Mouse (Mus musculus) heart, adult 8-10 months (tissue): ENCODE results near the gene Fcgr2b. TPM values are rescaled to one million over a fixed set of nuclear protein-coding genes. Genes with fewer than 3 reads are reported as not detected.
"Not testable (repeated sequence)": the region's sequence is repeated elsewhere in the genome, so short reads cannot be mapped to it uniquely, and the experiment has no call there.

Experiments used
- DNase-seq: peaks from one replicate; pipeline ENCODE4 v3.0.0; 2022; ENCODE audit warnings: low spot score
- total RNA-seq, 4 experiments: library from RNA; stranded (reverse); gene quantifications; 2 replicates each; pipeline ENCODE4 v1.2.4; 2022

Gene Fcgr2b
- total RNA-seq, 4 experiments from 2014 or later, result 3.9 to 10.6 (median 5.7) TPM

DNA sequence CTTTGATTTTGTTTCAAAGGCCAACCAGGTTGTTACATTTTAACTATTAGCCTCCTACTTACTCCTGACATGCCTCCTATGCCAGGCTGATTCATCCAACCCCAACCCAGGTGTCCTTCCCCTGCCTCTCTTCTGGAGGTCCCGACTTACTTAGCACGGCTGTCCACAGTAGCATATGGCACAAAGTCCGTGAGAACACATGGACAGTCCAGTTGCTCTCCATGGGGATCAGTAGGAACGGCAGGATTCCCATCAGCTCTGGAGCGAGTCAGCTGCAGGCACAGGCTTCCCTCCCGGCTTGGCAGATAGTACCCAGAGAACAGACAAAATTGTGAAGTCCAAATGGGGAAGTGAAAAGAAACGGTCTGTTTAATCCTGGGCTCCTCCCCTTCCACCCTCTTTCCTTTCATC is 591 bp downstream of the Fcgr2b start:
- peak; percentile 26 for DNase-seq

DNA sequence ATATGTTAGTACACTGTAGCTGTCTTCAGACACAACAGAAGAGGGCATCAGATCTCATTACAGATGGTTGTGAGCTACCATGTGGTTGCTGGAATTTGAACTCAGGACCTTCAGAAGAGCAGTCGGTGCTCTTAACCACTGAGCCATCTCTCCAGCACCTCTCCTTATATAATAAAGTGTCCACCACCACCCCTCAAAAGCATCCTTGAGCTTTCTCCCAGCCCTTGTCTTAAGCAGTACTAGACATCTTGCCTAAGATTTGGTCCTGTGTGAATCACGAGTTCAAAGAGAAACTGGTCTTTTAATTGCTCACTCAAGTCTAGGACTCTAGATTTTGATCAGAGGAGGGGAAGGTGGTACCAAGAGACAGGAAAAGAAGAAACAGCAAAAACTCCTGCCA is 997 bp downstream of the Fcgr2b start:
- not testable (repeated sequence) for DNase-seq

DNA sequence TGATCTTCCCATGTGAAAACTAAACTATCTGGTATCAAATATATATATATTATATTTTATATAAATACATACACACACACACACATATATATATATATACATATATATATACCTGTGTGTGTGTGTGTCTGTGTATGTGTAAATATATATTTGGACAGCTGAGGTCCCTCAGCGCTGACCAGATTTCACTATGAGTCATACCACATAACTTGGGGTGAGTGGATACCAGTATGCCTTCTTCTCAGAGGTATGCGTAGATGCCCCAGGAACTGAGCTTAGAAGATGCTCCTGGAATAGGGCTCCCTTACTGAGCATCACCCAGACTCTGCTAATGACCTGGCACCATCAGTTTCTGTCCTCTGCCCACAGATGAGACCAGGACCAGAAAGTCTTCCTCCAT is 1.6 kb downstream of the Fcgr2b start:
- DNase-seq, result no peak

DNA sequence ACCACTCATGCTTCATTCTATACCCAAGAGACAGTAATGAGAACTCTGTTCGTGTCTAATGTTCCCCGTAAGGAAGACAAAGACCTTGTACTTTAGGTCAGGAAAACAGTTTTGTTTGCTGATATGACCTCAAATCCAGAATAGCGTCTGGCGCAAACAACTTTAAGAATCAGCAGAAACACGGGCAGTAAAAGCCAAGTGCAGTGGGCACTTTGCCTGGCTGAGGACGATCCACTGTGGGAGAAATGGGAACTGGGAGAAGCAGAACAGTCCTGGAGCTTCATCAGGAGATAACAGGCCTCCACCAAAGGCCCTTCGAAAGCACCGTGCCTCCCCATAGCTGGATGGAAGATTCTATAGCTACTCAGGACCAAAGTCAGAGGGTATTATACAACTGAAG is 2.2 kb downstream of the Fcgr2b start:
- no peak for DNase-seq

DNA sequence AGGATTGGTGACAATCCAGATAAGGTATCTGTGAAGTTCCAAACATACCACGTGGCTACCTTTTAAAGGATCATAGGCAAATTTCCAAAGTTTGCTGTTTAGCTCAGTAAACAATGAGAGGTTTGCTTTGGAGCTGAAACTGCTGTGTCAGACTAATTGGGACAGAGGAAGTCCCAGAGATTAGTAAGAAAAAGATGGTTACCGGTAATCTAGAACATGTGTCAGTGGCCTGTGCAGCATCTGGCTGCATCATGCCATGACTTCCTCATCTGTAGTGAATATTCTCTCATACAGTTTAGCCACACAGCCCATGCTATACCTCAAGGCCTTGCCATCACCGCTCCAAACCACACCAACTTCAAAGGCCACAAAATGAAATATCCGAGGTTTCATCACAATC is 3.4 kb downstream of the Fcgr2b start:
- DNase-seq, result no peak

DNA sequence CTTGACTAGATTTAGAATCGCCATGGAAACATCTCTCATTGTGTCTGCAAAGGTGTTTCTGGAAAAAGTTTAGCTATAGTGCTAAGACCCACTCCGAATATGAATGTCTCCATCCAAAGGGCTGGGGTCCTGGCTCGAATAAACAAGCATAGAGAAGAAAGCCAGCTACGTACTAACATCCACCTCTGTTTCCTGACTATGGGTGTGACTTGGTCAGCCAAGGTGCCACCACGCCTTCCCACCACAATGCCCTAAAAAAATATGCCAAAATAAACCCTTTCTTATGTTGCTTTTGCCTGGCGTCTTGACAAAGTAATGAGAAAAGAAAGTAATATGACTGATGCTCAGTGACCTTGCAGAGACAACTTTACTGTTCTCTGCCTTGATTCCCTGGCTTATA is 3.9 kb downstream of the Fcgr2b start:
- DNase-seq, result no peak

DNA sequence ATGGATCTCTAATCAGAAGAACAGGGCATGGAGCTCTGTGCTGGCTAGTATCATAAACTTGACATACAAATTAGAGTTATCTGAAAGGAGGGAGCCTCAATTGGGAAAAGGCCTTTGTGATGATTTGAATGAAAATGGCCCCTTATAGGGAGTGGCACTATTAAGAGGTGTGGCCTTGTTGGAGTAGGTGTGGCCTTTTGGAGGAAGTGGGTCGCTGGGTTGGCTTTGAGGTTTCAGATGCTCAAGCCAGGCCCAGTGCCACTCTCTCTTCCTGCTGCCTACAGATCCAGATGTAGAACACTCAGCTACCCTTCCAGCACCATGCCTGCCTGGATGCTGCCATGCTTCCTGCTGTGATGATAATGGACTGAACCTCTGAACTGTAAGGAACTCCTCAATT is 7.8 kb downstream of the Fcgr2b start:
- no peak for DNase-seq

DNA sequence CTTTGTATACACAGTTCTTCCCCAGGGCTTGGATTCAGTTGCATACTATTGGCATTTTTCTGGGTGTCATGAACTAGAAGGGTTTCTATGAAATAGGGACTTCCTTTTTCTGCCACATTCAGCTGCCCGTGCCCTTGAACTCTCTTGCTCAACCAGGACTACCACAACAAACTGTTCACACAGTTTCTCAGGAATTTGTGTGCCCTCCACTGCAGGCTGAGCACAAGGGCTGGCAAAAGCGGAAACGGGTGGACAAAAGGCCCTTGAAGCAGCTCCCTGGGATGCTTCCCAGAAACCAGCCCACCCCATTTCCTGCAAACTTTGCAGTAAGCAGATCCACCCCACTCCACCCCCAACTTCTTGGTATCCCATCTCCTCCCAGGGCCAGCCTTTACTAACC is 8.8 kb downstream of the Fcgr2b start:
- no peak for DNase-seq

DNA sequence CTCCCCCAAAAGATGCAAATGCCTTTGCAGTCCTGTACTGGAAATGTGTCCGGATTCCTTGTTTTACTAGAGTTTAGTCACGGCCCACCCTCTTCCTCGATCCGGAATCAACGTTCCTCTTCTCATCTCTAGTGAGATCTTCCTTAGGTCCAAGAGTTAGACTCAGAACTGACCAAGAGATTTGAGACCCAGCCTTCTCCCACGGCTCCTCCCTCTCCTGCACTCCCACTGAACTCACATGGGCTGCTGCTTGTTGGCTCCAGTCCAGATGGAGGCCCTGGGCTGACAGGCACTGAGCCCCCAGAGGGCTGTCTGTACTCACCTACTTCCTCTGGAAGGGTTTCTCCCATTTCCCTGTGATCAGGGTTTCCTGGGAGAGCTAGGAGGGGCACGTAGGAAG is 13.3 kb downstream of the Fcgr2b start:
- DNase-seq, result no peak

DNA sequence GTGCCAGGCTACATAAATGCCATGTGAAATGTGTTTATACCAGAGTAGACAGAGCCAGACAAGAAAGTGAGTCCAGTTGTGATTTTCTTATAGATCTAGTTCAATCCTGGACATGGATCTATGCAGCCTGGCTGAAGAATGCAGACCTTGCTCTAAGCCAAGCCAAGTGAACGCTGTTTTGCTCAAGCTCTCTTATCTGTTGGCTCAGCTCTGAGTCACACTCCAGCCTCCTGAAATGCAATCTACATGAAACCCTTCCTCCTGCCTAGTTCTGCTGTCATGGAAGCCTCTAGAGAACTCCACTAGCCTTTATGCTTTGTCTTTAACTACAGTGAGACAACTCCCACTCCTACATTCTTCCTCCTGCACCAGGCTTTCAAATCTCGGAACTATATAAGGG is 14.0 kb downstream of the Fcgr2b start:
- DNase-seq, result no peak

DNA sequence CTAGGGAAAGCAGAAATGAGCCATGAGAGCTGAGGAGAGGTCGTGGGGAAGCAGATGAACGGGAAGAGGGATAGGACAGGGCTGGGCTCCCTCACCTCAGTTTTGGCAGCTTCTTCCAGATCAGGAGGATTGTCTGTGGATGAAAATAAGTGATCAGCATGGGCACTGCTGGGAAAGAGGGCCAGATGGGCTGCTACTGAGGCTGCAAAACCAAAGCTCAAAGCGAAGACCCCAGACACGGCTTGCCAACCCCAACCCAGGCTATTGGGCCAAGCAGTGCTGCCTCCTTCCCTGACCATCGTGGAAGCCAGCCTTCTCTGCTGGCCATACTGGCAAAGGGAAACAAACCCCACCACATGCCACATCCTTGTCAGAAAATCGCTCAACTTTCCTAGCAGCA is 15.2 kb downstream of the Fcgr2b start:
- no peak for DNase-seq

DNA sequence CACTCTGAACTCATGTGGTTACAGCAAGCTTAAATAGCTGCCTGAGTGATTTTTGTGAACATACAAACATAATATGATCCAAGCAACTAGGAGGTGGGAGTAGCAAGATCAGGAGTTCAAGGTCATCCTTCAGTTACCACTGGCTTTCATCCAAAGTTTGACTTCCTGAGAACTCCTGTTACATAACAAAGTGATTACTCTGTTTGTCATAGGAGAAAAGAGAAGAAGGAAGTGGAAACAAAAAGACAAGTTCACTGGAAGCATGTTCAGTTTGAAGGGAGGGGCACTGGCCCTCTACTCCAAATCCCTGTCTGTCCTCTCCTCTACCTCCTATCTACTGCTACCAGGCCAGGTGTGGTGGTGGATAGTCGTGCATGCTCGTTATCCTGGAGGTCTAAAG is 16.6 kb downstream of the Fcgr2b start:
- no peak for DNase-seq

DNA sequence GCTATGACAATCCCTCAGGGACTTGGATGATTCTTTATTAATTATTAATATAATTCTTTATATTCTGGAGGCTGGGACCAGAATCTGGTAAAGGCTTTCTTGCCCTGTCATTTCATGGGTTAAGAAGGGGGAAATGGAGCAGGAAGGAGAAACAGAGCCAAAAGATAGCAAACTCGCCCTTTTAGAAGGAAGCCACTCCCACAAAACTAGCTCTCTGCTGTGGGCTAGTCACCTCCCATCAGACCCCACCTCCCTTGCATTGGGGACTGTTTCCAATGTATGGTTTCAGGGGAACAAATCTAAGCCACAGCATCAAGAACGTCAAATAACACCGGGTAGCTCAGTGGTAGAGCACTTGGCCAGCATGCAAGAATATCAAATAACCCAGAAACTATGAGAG is 18.1 kb downstream of the Fcgr2b start:
- DNase-seq, result no peak

DNA sequence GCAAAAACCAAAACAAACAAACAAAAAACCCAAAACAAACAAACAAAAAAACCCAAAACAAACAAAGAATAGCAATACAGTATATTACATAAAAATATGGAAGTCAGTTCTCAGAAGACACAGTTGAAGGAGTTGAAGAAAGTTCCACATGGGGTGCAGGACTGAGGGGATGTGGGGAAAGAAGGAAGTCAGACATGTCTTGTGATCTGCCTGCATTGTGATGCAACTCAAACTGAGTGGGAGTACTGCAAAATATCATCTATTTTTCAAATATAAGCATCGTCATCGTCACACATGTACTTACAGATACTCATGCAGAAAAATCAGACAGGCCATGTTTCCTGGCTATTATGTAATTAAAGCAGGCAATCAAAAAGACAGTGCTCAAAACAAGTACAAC is 23.2 kb downstream of the Fcgr2b start:
- DNase-seq, result no peak

DNA sequence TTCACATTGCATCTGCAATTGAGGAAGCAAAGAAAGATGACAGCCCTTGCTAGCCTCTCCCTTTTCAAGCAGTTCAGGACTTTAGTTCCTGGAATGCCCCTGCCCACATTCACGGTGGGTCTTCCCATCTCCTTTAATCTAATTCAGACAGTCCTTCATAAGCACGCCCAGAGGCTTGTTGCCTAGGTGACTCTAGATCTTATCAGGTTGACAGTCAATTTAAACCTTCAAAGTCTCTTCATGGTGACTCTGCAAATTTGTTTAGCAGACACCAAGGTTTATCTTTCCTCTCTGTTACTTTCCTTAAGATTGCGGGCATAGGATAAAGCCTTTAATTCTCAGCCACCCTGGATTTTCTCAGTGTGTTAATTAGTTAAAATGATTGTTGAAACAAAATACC is 25.6 kb downstream of the Fcgr2b start:
- no peak for DNase-seq

DNA sequence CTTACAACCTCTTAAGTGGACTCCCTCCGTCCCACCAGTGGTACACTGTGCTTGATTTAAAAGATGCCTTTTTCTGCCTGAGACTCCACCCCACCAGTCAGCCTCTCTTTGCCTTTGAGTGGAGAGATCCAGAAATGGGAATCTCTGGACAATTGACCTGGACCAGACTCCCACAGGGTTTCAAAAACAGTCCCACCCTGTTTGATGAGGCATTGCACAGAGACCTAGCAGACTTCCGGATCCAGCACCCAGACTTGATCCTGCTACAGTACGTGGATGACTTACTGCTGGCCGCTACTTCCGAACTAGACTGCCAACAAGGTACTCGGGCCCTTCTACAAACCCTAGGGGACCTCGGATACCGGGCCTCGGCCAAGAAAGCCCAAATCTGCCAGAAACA is 31.4 kb downstream of the Fcgr2b start:
- not testable (repeated sequence) for DNase-seq

DNA sequence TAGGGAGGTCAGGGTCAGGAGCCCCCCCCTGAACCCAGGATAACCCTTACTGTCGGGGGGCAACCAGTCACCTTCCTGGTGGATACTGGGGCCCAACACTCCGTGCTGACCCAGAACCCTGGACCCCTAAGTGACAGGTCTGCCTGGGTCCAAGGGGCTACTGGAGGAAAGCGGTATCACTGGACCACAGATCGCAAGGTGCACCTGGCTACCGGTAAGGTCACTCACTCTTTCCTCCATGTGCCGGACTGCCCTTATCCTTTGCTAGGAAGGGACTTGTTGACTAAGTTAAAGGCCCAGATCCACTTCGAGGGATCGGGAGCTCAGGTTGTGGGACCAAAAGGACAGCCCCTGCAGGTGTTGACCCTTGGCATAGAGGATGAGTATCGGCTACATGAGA is 32.2 kb downstream of the Fcgr2b start:
- not testable (repeated sequence) for DNase-seq

DNA sequence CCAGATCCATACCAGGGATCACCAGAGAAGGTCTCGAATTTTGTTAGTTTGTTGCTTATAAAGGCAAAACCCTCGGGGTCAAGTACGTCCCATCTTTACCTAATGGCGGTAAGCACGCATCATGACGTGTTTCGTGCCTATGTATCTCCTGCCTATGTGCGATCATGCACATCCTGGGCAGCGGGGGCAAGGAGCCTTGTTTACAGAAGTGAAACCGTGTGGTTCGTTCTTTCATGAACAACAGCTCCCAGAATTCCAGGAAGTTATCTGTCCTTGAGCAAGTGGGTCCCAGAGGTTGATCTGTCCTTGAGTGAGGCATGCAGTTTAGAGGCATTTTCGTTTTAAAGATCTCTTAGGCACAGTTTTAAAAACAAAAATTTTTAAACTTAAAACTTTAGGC is 37.1 kb downstream of the Fcgr2b start:
- DNase-seq, result peak; percentile 16

DNA sequence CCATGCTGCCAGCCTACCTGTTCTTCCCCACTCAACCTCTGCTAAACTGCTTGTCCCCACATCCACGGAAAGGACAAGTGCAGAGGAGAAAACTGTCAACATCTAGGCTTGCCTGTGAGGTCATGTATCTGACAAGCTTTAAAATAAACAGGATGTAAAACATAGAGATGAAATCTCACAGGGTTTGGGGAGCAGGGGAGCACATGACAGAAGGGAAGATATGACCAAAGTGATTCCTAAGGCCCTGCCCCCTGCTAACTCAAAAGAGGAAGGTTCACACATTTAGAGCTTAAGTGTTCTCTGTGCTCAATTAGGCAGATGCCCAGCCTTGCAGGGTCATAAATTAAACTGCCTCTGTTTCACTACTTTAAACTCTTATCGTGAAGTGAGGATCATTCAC is 42.0 kb downstream of the Fcgr2b start:
- no peak for DNase-seq

DNA sequence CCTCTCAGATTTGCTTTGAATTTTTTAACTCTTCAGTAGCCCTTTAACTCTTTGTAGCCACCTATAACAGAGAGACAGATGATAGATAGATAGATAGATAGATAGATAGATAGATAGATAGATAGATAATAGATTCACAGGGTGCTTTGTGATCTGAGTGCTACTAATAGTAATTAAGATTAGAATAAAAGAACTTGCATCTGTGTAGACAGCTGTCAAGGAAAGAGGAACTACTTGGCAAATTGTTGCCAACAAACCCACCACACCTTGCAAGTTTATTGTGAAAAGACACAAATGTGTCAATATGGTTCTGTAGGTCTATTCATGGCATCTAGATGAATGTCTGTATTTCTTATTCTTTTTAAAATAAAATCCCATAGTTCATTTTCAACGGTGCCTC is 42.4 kb downstream of the Fcgr2b start:
- no peak for DNase-seq

DNA sequence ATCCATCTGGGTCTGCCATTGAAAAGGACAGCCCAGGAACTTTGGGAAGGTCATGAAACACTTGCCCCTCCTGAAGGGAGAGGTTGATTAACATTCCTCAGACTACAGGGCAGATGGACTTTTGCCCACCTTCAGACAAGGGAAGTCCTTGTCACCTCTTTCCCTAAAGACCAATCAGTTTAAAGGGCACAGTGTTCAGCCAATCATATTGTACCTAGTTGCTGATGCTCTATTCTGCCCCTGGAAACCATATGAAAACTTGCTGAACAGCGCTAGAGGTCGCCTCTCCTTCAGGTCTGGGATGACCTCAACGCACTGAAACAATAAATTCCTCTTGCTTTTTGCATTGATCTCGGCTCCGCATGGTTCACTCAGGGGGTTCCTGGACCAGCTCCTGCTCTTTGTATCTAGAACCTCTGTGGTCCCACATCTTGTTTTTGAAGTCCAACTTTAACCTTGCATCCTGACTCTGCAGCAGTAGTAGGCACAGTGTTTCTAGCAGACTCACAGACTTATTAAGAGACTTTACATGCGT is 42.9 kb downstream of the Fcgr2b start:
- no peak for DNase-seq

DNA sequence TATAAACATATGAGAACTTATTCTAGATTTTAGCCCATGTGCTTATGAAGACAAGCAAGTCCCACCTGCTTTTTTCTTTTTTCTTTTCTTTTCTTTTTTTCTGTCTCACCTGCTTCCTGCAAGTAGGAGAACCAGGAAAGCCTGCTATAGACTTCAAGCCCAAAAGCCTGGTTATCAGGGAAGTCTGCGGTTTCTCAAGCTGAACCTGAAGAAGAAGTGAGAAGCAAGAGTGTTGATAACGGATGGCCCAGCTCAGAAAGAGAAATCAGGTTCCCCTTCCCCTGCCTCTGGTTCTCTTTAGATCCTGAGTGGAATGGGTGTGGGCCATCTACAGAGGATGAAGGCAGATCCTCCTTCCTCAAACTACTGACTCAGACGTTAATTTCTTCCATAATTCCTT is 44.3 kb downstream of the Fcgr2b start:
- no peak for DNase-seq

DNA sequence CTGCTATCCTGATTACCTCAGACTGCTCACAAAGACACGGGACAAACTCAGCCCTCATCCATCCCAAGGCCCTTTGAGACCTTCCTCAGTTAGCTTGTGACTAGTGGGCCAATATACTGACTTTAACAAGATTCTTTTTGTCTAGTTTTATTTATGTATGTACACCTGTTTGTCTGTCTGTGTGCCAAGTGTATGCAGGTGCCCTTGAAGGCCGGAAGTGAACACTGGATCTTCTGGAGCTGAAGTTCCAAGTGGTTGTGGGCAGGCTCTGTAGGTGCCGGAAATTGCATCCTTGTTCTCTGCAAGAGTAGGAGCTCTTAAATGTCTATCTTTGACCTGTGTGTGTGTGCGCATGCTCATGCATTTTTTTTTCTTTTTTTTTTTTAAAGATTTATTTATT is 47.1 kb downstream of the Fcgr2b start:
- DNase-seq, result no peak

DNA sequence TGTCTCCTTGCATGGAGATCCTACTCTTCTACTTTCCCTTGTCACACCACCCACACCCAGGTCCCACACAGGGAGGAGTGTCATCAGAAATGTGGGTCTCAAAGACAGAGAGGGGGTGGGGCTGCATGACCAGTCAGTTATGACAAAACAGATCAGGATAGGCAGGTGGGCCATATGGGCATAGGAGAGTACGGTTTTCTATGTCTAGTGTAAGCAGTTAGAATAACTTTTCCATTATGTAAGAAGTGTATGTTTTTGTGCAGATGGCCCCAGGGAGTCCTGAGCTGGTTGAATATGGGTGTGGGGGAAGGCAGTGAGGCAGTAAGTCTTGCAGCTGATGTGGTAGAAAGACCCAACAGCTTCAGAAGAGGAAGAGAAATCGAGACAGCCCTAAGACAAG is 47.9 kb downstream of the Fcgr2b start:
- no peak for DNase-seq

DNA sequence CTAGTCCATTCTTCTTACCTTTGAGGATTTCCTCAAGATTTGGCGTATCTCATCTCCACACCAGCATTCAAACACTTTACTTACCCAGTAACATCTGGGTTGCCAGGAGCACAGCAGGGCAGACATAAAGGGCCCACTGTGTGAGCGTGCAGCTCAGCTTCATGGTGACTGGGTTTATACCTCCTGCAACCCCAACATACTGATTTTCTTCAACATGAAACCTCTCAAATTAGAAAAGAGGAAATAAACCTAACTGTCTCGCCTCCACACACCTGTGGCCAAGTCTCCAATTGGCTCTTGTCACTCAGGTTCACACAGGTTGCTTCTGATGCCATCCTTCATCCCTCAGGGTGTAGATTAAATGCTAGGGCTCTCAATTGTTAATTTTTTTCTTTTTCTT is 49.0 kb downstream of the Fcgr2b start, which contains the start of gene Fcrla:
Fcrla (minus strand) TSS at position 206 of the 400 bp plus-strand sequence.
- no peak for DNase-seq
